Mouse (Mus musculus): Measurements from ENCODE around the gene R3hdm4. TPM values are rescaled to one million over a fixed set of nuclear protein-coding genes. Genes with fewer than 3 reads are reported as not detected.

The R3hdm4 gene
- total and polyA plus RNA-seq, 3 experiments, result 29.1 to 105 TPM; not detected in 1

GRCm38 (mm10) chr10:79965325-79965724 is 44.3 kb upstream of the R3hdm4 start:
- Histone ChIP-seq H3K9ac (ENCODE audit: control insufficient read depth, low read depth, low read length, poor library complexity, severe bottlenecking) (no peak overlapping the region), H3K27me3 (ENCODE audit: control insufficient read depth in 1 of 2, insufficient read depth in 2 of 2, low read length in 2 of 2) (no peaks in the 10 kb centered on the region), H3K9me3 (replicated peaks; ENCODE audit: insufficient read depth, low read length) (no peaks in the 10 kb centered on the region), H3K79me2 (ENCODE audit: control insufficient read depth, insufficient read depth, low read length, poor library complexity) (peaks cover 8% of the 10 kb centered on the region), H3K4me3 (ENCODE audit: control insufficient read depth in 1 of 2, insufficient read depth in 1 of 2, low read depth in 2 of 2, low read length in 2 of 2) (no peak overlapping the region), H3K4me1 (ENCODE audit: control insufficient read depth in 1 of 2, insufficient read depth in 2 of 2, low read length in 2 of 2) (peaks cover 0 to 10% of the 10 kb centered on the region in 2 experiments; a peak in 3 of 4 replicates), H3K27ac (ENCODE audit: control insufficient read depth, low read depth, low read length) (no peak overlapping the region), H3K36me3 (ENCODE audit: control insufficient read depth in 1 of 2, insufficient read depth in 2 of 2, low read length in 2 of 2) (peaks cover 2 to 8% of the 10 kb centered on the region in 2 experiments; a peak in 2 of 4 replicates)
- DNase-seq (ENCODE audit: low read depth, low spot score), result no peak
- TF ChIP-seq TBP (IDR thresholded peaks at IDR 0.05; ENCODE audit: low read depth, low read length) (no peak), KAT2A (conservative IDR thresholded peaks at IDR 0.05; ENCODE audit: low read depth, low read length) (no peak), GABPA (IDR thresholded peaks at IDR 0.05; ENCODE audit: low read depth, low read length) (no peak), ZMIZ1 (IDR thresholded peaks at IDR 0.05; ENCODE audit: low read depth, low read length) (no peak), E2F4 (IDR thresholded peaks at IDR 0.05; ENCODE audit: borderline replicate concordance, low read depth, low read length) (no peak), ELF1 (IDR thresholded peaks at IDR 0.05; ENCODE audit: low read depth, low read length) (no peak), NELFE (IDR thresholded peaks at IDR 0.05; ENCODE audit: low read depth, low read length) (no peak), USF1 (IDR thresholded peaks at IDR 0.05; ENCODE audit: low read depth, low read length) (no peak), ZKSCAN1 (IDR thresholded peaks at IDR 0.05; ENCODE audit: low read depth, low read length) (no peak), TCF12 (IDR thresholded peaks at IDR 0.05; ENCODE audit: low read depth, low read length) (no peak), USF2 (IDR thresholded peaks at IDR 0.05; ENCODE audit: borderline replicate concordance in 1 of 2, insufficient read depth in 1 of 2, low read depth in 1 of 2, low read length in 2 of 2) (no peak), MAFK (IDR thresholded peaks at IDR 0.05; ENCODE audit: borderline replicate concordance, low read depth, low read length) (no peak), CHD2 (IDR thresholded peaks at IDR 0.05; ENCODE audit: low read length) (no peak), GATA1 (IDR thresholded peaks at IDR 0.05; ENCODE audit: low read depth, low read length) (no peak), MAX (IDR thresholded peaks at IDR 0.05; ENCODE audit: low read length) (no peak), BHLHE40 (IDR thresholded peaks at IDR 0.05; ENCODE audit: borderline replicate concordance, low read depth, low read length) (no peak)

- H3K9me3 ChIP-seq (replicated peaks; ENCODE audit: insufficient read depth, low read length), result no peaks in the 10 kb centered on the region
- H3K9ac ChIP-seq (ENCODE audit: control insufficient read depth, low read depth, low read length, poor library complexity, severe bottlenecking), result no peak overlapping the region
- H3K79me2 ChIP-seq (ENCODE audit: control insufficient read depth, insufficient read depth, low read length, poor library complexity), result peaks cover 11% of the 10 kb centered on the region
- no peak for TF ChIP-seq ELF1 (IDR thresholded peaks at IDR 0.05; ENCODE audit: low read depth, low read length)
- TF ChIP-seq ZMIZ1 (IDR thresholded peaks at IDR 0.05; ENCODE audit: low read depth, low read length), result no peak
- no peak for TF ChIP-seq MAX (IDR thresholded peaks at IDR 0.05; ENCODE audit: low read length)
- no peak for TF ChIP-seq MXI1 (IDR thresholded peaks at IDR 0.05; ENCODE audit: low read depth, low read length)
- no peak for TF ChIP-seq TBP (IDR thresholded peaks at IDR 0.05; ENCODE audit: low read depth, low read length)
- TF ChIP-seq JUND (IDR thresholded peaks at IDR 0.05; ENCODE audit: low read depth, low read length), result no peak
- TF ChIP-seq E2F4 (IDR thresholded peaks at IDR 0.05; ENCODE audit: borderline replicate concordance, low read depth, low read length), result no peak
- no peak for TF ChIP-seq RCOR1 (IDR thresholded peaks at IDR 0.05; ENCODE audit: low read depth, low read length)
- no peak for TF ChIP-seq MYB (IDR thresholded peaks at IDR 0.05; ENCODE audit: low read depth, low read length)
- TF ChIP-seq ZC3H11A (IDR thresholded peaks at IDR 0.05; ENCODE audit: low read depth, low read length), result no peak
- TF ChIP-seq MYC (IDR thresholded peaks at IDR 0.05; ENCODE audit: low read depth, low read length), result no peak
- no peak for TF ChIP-seq RAD21 (IDR thresholded peaks at IDR 0.05; ENCODE audit: low read depth, low read length)
- no peak for TF ChIP-seq BHLHE40 (IDR thresholded peaks at IDR 0.05; ENCODE audit: borderline replicate concordance, low read depth, low read length)
- H3K27ac ChIP-seq (ENCODE audit: control insufficient read depth, low read depth, low read length), result no peak overlapping the region
- H3K4me3 ChIP-seq (ENCODE audit: control insufficient read depth in 1 of 2, insufficient read depth in 1 of 2, low read depth in 2 of 2, low read length in 2 of 2), result no peak overlapping the region
- peaks cover 0 to 10% of the 10 kb centered on the region in 2 experiments; a peak in 3 of 4 replicates for H3K4me1 ChIP-seq (ENCODE audit: control insufficient read depth in 1 of 2, insufficient read depth in 2 of 2, low read length in 2 of 2)
- no peaks in the 10 kb centered on the region for H3K27me3 ChIP-seq (ENCODE audit: control insufficient read depth in 1 of 2, insufficient read depth in 2 of 2, low read length in 2 of 2)
- no peak for DNase-seq (ENCODE audit: low read depth, low spot score)
- H3K36me3 ChIP-seq (ENCODE audit: control insufficient read depth in 1 of 2, insufficient read depth in 2 of 2, low read length in 2 of 2), result peaks cover 2 to 8% of the 10 kb centered on the region in 2 experiments; a peak in 2 of 4 replicates
Measured at GRCm38 (mm10) chr10:79964727-79965126, 43.7 kb upstream of the R3hdm4 start.

Measured in MEL (cell line).